Mouse (Mus musculus): ENCODE results near the gene Sp1.

Sp1 gene

GRCm38 (mm10) chr15:102473246-102473645 lies 67.3 kb downstream of the Sp1 start:
- no peak for DNase-seq (ENCODE audit: low spot score in 2 of 2)

- no peak for DNase-seq (ENCODE audit: low spot score in 2 of 2)
These were observed 68.6 kb downstream of the Sp1 start for GRCm38 (mm10) chr15:102474520-102474919.

- DNase-seq (ENCODE audit: low spot score in 2 of 2), result no peak
These were observed 77.2 kb downstream of the Sp1 start for GRCm38 (mm10) chr15:102483136-102483535.

- no peak for DNase-seq (ENCODE audit: low spot score in 2 of 2)
These were observed 79.9 kb downstream of the Sp1 start for GRCm38 (mm10) chr15:102485853-102486252.

All from spleen, postnatal 10 days (tissue).